Mouse (Mus musculus): ENCODE data around the gene Itpa.

- TF ChIP-seq CTCF (IDR thresholded peaks at IDR 0.05; ENCODE audit: extremely low read depth, insufficient read length, insufficient replicate concordance, low read depth, low read length) (no peak), POLR2A (IDR thresholded peaks at IDR 0.05; ENCODE audit: low read depth, low read length) (no peak)
Observed at GRCm38 (mm10) chr2:130655660-130656339, 11.6 kb upstream of the Itpa start.
